Mouse (Mus musculus) telencephalon, adult 2 months (tissue): Measurements from ENCODE around the gene Fchsd2.
A peak's percentile ranks its signal among the peaks of the same experiment; 100 is the strongest.

ENCODE experiments used
- DNase-seq: peaks from one replicate; pipeline ENCODE4 v3.0.0-alpha.2; 2011; ENCODE audit warnings: low read depth, low spot score

The Fchsd2 gene

DNA sequence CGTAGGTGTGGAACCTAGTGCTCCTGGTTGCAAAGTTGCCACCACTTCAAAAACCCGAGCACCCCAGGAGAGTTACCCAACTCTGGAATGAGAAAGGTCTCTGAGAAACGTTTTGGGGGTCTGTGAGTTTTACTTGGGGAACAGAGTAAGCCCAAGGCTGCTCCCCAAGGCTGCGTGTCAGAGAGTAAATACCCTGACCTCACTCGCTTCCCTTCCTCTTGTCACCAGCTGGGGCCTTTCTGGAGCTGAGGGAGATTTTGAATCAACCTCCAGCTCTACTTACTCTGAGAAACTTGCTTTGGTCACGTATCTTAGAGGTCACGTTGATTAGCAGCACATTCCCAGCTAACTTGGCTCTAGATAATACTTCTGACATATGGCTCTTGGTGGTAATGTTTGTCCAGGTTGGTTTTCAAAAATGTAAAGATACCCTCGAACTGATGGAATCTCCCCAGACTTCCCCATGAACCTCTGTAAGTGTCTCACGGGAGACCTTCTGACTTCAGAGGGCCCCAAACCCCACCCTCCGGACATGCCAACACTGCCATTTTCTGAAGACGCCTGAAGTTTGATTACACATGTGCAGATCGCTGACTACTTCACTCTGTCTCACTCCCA, 20.4 kb upstream of the Fchsd2 start:
- DNase-seq = no peak

DNA sequence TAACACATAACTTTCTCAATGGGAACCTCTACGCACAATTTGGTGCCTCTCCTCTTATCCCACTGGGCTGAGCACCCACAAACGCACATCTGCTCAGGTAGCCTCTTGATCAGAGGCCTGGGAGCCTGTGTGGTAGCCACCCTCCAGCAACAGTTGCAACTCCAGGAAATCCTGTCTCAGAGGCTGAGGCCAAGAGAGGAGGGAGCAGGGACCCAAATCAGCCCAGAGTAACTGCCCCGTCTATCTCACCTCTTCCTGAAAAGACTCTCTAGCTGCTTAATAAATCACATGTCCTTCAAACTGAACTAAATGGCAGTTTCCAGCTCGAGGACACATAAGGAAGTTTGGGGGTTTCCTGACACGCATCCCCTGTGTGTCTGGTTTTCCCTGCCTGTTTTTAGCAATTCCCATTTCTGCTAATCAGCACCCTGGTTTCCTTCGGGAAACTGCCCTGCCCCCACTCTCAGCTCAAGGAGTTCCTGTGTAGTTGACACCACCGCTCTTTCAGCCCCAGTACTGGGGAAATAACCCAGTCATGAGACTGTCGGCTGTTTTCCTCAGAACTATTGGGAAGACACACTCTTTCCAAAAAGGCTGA, 18.4 kb upstream of the Fchsd2 start:
- DNase-seq = no peak

DNA sequence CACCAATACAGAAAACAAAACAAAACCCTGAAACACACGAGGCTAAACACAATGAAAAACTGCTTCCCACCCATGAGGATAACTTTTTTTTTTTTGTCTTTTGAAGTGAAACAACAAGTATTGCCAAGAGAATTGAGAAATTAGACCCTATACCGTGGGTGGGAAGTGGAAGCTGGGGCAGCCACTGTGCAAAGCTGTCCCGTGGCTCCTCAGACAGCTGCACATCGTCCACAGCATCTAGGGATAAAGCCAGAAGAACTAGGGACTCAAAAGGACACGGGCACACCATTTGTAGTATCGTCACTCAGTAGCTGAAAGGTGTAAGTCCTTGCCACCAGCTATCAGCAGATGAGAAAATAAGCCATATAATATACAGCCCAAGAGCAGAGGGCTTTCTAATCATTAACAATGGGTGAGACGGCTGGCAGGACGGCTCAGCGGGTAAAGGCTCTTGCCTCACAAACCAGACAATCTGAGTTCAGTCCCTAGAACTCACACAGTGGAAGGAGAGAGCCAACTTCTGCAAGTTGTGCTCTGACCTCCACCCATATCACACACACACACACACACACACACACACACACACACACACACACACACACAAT, 9.0 kb upstream of the Fchsd2 start:
- DNase-seq = no peak

DNA sequence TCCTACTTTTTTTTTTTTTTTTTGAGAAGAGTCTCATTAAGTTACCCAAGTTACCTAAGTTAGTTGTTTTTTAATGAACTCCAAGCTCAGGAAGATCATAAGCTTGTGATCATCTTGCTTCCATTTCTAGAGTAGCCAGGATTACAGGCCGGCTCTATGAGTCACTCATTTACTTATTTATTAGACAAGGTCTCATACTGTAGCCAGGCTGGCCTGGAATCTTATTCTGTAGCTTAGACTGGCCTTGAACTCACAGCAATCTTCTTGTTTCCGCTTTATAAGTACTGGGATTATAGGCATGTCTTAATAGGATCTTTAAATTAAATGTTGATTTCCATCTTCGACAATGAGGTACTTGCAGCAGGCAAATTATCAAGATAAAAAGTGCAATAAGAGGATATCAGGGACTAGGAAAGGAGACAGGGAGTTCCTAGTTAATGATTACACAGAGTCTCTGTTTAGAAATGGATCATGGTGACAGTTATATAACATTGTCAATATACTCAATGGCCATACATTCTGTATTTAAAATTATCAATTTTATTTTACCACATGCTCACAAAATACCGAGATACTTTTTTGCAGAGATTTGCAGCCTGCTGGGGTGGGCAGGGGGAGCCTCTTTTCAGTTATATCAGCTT, 7.7 kb upstream of the Fchsd2 start:
- DNase-seq = no peak

DNA sequence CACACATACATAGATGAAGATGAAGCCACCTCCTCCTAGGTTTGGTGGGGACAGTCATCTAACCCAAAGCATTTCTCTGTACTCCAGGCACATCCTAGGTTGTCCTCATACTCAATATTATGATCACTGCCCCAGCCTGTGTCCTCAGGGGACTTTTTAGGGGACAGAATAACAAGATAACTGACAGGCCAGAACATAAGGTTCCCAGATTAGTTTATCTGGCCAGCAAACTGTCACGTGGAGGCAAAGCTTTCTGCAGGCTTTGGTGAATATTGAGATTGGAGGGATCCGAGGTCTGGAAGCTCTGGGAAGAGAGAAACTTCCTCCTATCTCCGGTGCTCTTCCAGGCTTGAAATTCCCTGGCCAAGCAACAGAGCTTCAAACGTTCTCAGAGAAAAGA, 6.9 kb upstream of the Fchsd2 start:
- no peak for DNase-seq

DNA sequence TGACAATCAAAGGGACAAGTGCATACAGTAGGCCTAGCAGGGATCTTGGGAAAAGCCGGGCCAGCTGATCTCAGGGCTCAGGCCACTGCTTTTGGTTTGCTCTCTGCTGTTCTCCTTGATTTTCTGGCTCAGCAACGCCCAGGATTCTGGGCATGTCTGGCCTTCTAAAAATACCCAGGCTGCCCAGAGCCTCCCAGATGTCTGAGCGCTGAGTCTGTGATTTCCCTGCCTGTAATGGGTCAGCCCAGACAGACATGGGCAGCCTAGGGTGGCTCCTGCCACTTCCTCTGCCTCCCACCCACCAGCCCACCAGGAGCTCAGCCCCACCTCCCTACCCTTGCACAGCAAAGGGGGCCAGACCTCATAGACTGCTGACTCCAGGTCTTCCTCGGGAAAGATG, 4.0 kb upstream of the Fchsd2 start:
- DNase-seq = no peak

DNA sequence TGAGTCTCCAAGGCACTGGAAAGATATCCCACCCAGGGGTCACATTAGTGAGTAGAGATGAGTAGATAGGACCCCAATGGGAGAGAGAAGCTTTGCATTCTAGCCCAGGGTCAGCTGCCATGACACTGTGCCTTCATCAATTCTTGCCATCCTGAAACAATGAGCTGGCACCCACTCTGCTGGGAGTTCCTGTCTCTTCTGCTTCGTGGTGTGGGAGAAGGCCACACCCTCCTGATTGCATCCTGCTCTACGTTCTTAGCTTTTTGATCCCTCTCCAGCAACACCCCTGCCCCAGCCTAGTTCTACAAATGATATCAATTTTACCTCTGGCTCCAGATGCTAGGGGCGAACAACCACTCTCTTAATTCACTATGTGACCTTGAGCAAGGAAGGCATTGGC, 3.4 kb upstream of the Fchsd2 start:
- no peak for DNase-seq

DNA sequence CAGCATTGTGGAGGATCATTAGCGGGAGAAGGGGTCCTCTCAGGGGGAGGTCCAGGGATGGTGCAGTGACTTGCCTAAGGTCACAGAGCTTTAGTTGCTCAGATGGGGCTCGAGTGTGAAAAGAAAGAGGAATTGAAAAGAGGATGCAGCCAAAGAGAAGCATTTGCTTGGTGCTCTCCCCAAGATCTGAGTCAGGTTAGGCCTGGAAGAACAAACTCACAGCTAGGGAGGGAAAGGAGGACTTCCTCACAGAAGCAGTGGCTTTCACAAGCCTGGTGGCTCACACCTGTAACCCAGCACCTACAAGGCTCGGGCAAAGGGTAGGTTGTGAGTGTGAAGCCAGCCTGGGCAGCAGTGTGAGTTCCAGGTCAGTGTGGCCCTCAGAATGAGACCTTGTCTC, 568 bp downstream of the Fchsd2 start:
- DNase-seq = no peak

DNA sequence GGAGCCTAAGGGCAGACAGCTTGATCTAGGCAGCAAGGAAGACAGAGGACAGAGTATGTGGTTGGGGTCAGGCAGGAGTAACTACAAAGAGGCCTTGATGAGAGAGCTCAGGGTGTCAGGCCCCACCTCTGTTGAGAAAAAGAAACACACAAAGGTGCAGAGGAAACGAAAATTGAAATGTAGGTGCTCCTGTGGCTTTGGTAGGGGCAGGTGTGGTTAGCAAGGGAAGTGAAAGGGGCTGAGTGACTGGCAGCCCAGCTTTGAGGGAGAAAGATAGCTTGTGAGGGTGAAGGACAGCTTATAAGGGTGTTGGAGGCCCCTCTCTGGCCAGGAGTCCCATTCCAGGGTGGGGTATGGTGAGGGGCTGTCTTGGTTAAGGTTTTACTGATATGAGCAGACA, 2.1 kb downstream of the Fchsd2 start:
- no peak for DNase-seq

DNA sequence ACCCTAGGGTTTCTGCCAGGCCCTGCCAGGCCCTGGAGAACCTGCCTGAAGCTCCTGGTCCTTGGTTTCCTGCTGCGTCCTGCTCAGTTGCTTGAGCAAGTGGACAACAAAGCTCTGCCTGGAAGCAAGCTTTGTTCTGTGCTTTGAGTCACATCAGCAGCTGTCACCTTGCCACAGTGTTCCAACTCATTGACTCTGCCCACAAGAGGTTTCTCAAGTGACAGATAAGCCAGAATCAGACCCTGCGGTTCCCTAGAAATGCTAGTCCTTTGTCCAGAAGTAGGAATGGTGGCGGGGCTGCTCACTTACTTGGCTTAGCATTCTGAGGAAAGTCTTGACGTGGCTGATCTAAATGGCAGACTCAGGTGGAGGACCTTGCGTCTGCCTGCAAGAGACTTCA, 2.9 kb downstream of the Fchsd2 start:
- DNase-seq = no peak

DNA sequence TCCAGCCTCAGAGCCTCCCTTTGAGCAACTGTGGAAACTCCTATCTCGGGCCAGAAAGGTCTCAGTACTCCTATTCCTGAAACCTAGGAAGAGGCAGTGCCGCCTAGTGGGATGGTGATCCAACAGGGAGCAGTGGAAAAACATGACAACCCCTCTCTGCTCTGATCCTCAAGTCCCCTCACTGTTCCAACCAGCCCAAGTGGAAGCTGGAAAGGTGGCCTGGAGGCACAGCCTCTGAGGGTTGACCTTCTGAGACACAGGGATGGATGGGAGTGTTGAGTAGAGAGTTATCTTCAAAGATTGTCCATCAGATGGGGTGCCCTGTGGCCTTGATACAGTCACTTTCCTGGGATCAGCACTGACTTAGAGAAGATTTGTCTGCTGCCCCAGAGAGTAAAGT, 3.9 kb downstream of the Fchsd2 start:
- DNase-seq = no peak

DNA sequence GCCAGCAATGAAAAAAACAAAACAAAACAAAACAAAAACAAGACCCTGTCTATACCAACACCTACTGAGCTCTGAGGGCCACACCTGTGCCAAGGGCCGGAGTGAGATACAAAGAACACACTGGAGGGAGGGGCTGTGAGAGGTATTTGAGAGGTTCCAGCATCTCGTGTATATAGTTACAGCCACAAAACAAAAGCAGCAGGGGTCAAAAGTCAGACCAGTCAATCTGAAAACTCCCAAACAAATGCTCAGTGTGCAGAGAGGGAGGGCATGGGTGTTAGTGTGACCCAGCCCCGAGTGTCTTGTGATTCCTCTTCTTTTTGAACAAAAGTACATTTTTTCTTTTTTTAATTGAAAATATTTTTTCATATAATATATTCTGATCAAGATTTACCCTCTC, 4.4 kb downstream of the Fchsd2 start:
- DNase-seq = no peak

DNA sequence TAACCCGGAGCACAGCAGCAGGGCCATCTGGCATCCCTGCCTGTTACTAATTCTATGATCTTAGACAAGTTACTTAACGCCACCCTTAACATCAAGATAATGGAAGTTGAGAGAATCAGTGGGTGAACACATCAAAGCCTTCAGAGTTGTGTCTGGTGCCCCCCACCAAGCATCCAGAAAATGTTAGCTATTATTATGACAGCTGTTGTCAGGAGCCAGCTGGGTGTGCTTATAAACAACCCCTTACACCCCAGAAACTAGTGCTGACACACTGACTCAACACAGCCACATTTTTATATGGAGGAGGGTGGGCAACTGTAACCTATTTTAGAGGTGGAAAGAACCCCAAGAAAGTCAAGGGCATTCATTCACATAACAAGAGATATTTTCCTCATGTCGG, 7.3 kb downstream of the Fchsd2 start:
- DNase-seq = no peak

DNA sequence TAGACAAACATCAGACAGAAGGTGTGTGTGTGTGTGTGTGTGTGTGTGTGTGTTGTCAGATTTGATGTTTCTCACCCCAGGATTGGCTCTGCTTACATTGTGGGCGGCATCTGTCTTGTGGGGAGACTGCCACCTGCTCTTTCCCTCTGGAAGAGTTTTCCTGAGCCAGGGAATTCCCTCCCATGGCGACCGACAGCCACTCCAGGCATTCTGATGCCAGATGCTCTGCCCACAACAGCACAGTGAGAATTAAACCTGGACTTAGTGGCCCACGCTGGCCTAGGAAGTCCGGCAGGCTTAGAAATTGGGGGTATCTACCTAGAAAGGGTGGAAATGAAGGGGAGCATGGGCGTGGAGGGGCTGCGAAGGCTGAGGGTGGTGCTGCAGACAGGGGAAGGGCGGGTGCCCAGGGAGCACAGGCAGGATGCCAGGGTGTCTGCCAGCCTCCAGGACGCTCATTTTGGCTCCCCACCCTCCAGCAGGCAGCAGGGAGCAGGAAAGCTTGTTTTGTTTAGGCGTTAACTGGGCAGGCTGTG, 8.6 kb downstream of the Fchsd2 start:
- peak; percentile 77 for DNase-seq

DNA sequence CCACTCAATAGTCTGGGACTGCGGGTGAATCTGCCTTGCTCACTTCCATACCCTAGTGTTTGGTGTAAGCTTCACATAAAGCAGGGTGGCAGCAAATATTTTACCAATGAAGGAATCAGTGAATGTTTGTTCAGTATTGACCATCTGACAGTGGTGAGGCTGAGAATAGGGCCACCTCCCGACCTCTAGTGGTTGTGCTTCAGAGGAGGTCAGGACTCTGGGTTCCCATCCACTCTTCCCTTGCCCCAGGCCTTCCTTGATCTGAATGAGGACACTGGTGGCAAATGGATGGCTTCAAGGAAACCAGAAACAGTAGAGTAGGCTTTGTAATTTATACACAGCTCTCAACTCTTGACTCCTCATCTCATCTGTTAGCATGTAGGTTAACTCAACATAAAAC, 14.0 kb downstream of the Fchsd2 start:
- DNase-seq = no peak

DNA sequence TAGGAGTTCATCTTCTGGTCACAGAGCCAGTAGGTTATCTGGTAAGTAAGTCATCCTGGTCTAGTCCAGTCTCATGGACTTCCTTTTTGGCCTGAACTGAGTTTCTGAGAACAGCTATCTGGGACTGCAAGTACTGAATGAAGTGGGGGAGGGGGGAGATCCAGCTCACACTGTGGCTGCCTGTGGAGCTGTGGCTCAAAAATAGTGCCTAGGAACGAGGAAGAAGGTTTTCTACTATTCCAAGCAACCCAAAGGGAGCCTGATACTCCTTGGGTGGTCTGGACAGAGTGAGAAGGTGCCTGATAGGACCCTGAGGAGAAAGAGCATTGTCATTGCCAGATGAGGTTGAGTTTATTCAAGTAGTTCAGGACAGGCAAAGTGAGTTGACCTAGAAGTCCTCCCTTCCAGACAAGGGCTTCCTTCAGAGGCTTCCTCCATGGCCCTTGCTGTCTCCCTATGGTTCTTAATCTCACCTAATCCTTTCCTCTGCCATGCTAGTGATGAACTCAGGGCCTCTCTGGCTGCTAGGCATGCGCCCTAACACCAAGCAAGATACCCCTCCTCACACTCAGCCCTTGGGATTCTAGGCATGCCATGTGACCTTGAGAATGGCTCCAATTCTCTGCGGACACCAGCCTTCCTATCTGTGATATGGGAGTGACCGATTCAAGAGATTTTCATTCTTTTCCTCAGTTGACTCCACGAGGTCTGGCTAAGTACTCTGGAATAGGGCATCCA, 14.6 kb downstream of the Fchsd2 start:
- no peak for DNase-seq

DNA sequence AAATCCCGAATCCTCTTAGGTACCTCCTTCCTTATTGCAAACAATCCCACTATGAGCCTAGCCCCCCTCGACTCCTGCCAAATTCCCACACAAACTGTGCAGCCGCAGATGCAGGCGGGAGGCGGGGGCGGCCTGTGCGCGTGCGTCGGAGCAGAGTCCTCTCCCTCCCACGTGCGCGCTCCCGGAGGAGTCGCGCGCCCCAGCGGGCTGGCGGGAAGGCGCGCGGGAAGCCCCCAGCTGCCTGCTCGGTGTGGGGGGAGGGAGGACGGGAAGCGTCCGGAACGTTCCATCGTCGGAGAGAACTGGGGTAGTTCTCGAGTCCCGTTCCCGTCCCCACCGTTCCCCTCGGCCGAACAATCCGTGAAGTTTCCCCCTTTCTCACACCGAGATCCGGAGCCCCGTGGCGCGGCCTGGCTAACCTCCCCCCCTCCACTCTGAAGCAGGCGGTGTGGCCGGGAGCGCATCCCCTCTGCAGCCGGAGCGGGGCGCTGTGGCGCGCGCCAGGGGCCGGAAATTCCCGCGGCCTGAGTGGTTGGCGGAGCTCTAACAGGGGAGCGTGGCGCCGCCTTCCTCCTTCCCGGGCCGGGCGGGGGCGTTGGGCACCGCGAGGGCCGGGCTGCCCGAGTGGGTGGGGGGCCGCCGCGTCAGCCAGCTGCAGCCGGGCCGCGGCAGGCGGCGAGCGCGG, 15.4 kb downstream of the Fchsd2 start:
- peak; percentile 96 for DNase-seq

DNA sequence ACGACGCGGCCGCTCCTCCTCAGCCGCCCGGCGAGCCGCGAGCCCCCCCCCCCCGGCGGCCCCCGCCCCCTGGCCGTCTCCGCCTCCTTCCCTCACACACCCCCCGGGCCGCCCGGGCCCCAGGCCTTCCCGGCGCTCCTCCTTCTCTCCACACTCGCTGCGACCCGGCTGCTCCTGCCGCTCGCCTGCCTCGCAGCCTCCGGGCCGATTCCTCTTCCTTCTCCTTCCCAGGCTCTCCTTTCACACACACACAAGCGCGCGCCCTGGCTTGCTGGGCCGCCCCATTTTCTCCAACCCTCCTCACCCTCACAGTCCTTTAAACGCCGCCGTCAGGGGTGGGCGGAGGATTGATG, 16.0 kb downstream of the Fchsd2 start:
- no peak for DNase-seq

DNA sequence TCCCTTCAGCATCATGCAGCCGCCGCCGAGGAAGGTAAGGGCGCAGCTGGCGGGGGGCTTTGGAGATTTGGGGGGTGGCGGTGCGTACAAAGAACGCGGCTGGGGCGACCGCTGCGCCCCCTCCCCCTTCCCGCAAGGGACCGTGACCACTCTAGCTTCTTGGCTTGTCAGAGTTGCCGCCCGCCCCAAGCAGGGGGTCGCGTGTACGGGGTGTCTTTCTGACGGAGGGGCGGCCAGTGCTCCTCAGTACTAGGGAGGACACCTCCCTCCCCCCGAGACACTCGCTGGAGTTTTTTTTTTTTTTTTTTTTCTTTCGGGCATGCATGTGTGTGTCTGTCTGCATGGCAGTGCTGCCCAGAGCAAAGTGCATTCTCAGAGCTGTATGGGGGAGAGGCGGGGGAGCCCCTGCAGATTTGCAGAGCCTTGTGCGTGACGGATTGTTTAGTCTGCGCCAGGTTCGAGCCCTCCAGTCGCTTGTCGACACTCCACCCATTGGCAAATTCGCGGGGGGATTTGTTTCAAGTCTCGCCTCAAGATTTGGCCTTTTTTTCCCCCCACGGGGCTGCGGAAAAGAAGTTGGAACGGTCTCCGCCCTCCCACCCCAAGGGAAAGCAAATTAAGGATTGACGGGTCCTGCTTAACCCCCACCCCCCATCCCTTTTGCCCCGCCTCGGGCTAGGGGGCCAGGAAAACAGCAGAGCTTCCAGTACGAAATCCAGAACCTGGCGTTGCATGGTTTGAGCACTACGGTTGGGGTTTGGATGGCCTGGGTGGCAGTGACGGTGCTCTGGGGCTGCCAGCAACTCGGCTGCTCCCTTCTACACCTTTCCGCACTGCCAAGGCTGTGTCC, 16.6 kb downstream of the Fchsd2 start:
- no peak for DNase-seq

DNA sequence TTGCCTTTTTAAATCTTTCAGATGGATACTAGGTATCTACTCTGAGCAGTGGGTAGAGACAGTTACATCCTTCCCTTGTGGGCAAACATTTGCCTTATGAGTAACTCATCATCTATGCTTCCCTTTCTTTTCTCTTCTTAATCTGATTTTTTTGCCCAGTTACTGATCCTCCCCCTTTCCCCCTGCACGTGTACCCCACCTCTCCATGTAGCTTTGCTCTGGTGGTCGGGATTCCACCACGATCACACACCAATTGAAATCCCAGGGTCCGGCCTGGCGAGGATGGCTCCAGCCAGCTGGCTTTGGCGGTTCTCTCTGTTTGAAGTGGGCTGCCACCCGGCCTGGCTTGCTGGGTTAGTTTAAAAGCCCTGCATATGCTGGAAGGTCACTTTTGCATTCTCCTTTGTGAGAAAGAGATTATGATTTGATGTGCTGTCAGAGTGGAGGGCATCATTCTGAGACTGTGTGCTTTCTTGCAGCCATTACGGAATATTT, 17.2 kb downstream of the Fchsd2 start:
- no peak for DNase-seq

DNA sequence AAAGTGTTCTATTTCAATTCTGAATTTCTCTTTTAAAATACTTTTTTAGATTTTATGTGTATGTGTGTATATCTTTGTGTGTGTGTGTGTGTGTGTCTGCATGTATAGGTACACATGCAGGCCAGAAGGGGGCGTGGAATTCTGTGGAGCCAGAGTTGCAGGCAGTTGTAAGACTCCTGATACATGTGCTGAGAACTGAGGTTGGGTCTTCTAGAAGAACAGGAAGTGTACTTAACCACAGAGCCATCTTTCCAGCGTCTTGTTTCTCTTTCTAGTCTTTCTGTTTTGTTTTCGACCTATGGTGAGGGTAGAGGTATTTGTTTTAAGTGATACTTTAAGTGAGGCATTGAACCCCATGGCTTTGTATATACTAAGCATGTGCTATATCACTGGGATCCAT, 20.7 kb downstream of the Fchsd2 start:
- no peak for DNase-seq
